Mouse (Mus musculus): ENCODE measurements around the gene Tspan10. TPM values are rescaled to one million over a fixed set of nuclear protein-coding genes. Genes with fewer than 3 reads are reported as not detected.

The Tspan10 gene
- total and polyA plus RNA-seq, 2 experiments from 2014 or later, result not detected

- peak overlapping the region; percentile 48; the same call in 1 of the 2 replicates for H3K27ac ChIP-seq (ENCODE audit: low read depth, low read length)
- 12% methylated on average over 3 of the region's 3 CpGs for WGBS
These were observed 50.4 kb downstream of the Tspan10 start for GRCm38 (mm10) chr11:120492878-120493203.

GRCm38 (mm10) chr11:120493351-120493750 lies 50.9 kb downstream of the Tspan10 start:
- Histone ChIP-seq H3K27me3 (ENCODE audit: insufficient read depth, low read length) (no peaks in the 10 kb centered on the region), H3K36me3 (ENCODE audit: insufficient read depth) (peaks cover 54% of the 10 kb centered on the region), H3K4me2 (ENCODE audit: low read depth) (peak overlapping the region; percentile 96), H3K9me3 (ENCODE audit: low read length) (no peaks in the 10 kb centered on the region), H3K27ac (ENCODE audit: low read depth, low read length) (peak overlapping the region; percentile 48; the same call in 1 of the 2 replicates), H3K4me3 (ENCODE audit: low read depth, low read length) (peak overlapping the region; percentile 62), H3K4me1 (ENCODE audit: insufficient read depth) (peaks cover 17% of the 10 kb centered on the region), H3K9ac (peak overlapping the region; percentile 68)
- WGBS, result 42% methylated on average over 3 of the region's 3 CpGs
- DNase-seq, result no peak
- ATAC-seq, result no peak
- no peak for TF ChIP-seq CTCF (IDR thresholded peaks at IDR 0.05; ENCODE audit: low read depth)

More at GRCm38 (mm10) chr11:120492878-120493203, 50.4 kb downstream of the Tspan10 start:
- Histone ChIP-seq H3K4me1 (ENCODE audit: insufficient read depth) (peaks cover 17% of the 10 kb centered on the region), H3K4me3 (ENCODE audit: low read depth, low read length) (peak overlapping the region; percentile 62), H3K27me3 (ENCODE audit: insufficient read depth, low read length) (no peaks in the 10 kb centered on the region), H3K4me2 (ENCODE audit: low read depth) (peak overlapping the region; percentile 96), H3K36me3 (ENCODE audit: insufficient read depth) (peaks cover 54% of the 10 kb centered on the region), H3K9ac (peak overlapping the region; percentile 68), H3K9me3 (ENCODE audit: low read length) (no peaks in the 10 kb centered on the region)
- no peak for DNase-seq
- no peak for TF ChIP-seq CTCF (IDR thresholded peaks at IDR 0.05; ENCODE audit: low read depth)
- no peak for ATAC-seq

- Histone ChIP-seq H3K9ac (no peak overlapping the region), H3K27ac (ENCODE audit: low read depth, low read length) (no peak overlapping the region), H3K4me3 (ENCODE audit: low read depth, low read length) (no peak overlapping the region), H3K36me3 (ENCODE audit: insufficient read depth) (peaks cover 52% of the 10 kb centered on the region), H3K4me2 (ENCODE audit: low read depth) (no peak overlapping the region), H3K9me3 (ENCODE audit: low read length) (no peaks in the 10 kb centered on the region), H3K27me3 (ENCODE audit: insufficient read depth, low read length) (no peaks in the 10 kb centered on the region), H3K4me1 (ENCODE audit: insufficient read depth) (peaks cover 17% of the 10 kb centered on the region)
- 85% methylated on average over 3 of the region's 3 CpGs for WGBS
- DNase-seq (no peak), ATAC-seq (no peak)
- TF ChIP-seq CTCF (IDR thresholded peaks at IDR 0.05; ENCODE audit: low read depth), result no peak
These were observed 51.5 kb downstream of the Tspan10 start for GRCm38 (mm10) chr11:120493911-120494310.

Other genes with a start within 250 kb of the Tspan10 start
- gene Bahcc1, start 209.7 kb upstream of the Tspan10 start, total RNA-seq (2014; rRNA removed), result 19.3 and 26.5 TPM in 2 replicates
- 3.9 and 6.5 TPM in 2 replicates for gene Bahcc1, start 209.7 kb upstream of the Tspan10 start, polyA plus RNA-seq (2015; fragmentation: Nextera tagmentation; extraction: Ambion mirVana)
- gene Actg1, start 94.1 kb upstream of the Tspan10 start, total RNA-seq (2014; rRNA removed), result 2,455 and 2,516 TPM in 2 replicates
- gene Actg1, start 94.1 kb upstream of the Tspan10 start, polyA plus RNA-seq (2015; fragmentation: Nextera tagmentation; extraction: Ambion mirVana), result 4,096 and 4,381 TPM in 2 replicates
- gene Fscn2, start 81.1 kb upstream of the Tspan10 start, total RNA-seq (2014; rRNA removed), result 0.29 TPM in 1 of 2 replicates, not detected in the other
- 1.9 and 2.0 TPM in 2 replicates for gene Fscn2, start 81.1 kb upstream of the Tspan10 start, polyA plus RNA-seq (2015; fragmentation: Nextera tagmentation; extraction: Ambion mirVana)
- 107 and 132 TPM in 2 replicates for gene Faap100, start 63.9 kb upstream of the Tspan10 start, total RNA-seq (2014; rRNA removed)
- 73.4 and 97.8 TPM in 2 replicates for gene Faap100, start 63.9 kb upstream of the Tspan10 start, polyA plus RNA-seq (2015; fragmentation: Nextera tagmentation; extraction: Ambion mirVana)
- 44.2 and 65.8 TPM in 2 replicates for gene Nploc4, start 4.9 kb upstream of the Tspan10 start, total RNA-seq (2014; rRNA removed)
- gene Nploc4, start 4.9 kb upstream of the Tspan10 start, polyA plus RNA-seq (2015; fragmentation: Nextera tagmentation; extraction: Ambion mirVana), result 23.1 and 28.6 TPM in 2 replicates
- gene Pde6g, start 10.9 kb downstream of the Tspan10 start, total RNA-seq (2014; rRNA removed), result 0.33 TPM in 1 of 2 replicates, not detected in the other
- gene Pde6g, start 10.9 kb downstream of the Tspan10 start, polyA plus RNA-seq (2015; fragmentation: Nextera tagmentation; extraction: Ambion mirVana), result 0.18 and 1.4 TPM in 2 replicates
- gene Oxld1, start 15.4 kb downstream of the Tspan10 start, total RNA-seq (2014; rRNA removed), result 9.9 and 15.2 TPM in 2 replicates
- gene Oxld1, start 15.4 kb downstream of the Tspan10 start, polyA plus RNA-seq (2015; fragmentation: Nextera tagmentation; extraction: Ambion mirVana), result 12.7 and 13.8 TPM in 2 replicates
- 18.1 and 21.0 TPM in 2 replicates for gene Ccdc137, start 15.5 kb downstream of the Tspan10 start, total RNA-seq (2014; rRNA removed)
- 13.6 and 15.4 TPM in 2 replicates for gene Ccdc137, start 15.5 kb downstream of the Tspan10 start, polyA plus RNA-seq (2015; fragmentation: Nextera tagmentation; extraction: Ambion mirVana)
- gene Arl16, start 25.0 kb downstream of the Tspan10 start, total RNA-seq (2014; rRNA removed), result 35.2 and 37.8 TPM in 2 replicates
- 40.3 and 56.4 TPM in 2 replicates for gene Arl16, start 25.0 kb downstream of the Tspan10 start, polyA plus RNA-seq (2015; fragmentation: Nextera tagmentation; extraction: Ambion mirVana)
- 42.6 and 49.9 TPM in 2 replicates for gene Mrpl12, start 42.0 kb downstream of the Tspan10 start, total RNA-seq (2014; rRNA removed)
- 143 and 179 TPM in 2 replicates for gene Mrpl12, start 42.0 kb downstream of the Tspan10 start, polyA plus RNA-seq (2015; fragmentation: Nextera tagmentation; extraction: Ambion mirVana)
- 20.9 and 22.8 TPM in 2 replicates for gene Slc25a10, start 49.2 kb downstream of the Tspan10 start, total RNA-seq (2014; rRNA removed)
- gene Slc25a10, start 49.2 kb downstream of the Tspan10 start, polyA plus RNA-seq (2015; fragmentation: Nextera tagmentation; extraction: Ambion mirVana), result 20.5 and 21.1 TPM in 2 replicates
- not detected in 2 replicates for gene Gcgr, start 88.1 kb downstream of the Tspan10 start, total RNA-seq (2014; rRNA removed)
- gene Gcgr, start 88.1 kb downstream of the Tspan10 start, polyA plus RNA-seq (2015; fragmentation: Nextera tagmentation; extraction: Ambion mirVana), result 0.09 and 0.22 TPM in 2 replicates
- gene Mcrip1, start 107.1 kb downstream of the Tspan10 start, total RNA-seq (2014; rRNA removed), result 103 and 105 TPM in 2 replicates
- gene Mcrip1, start 107.1 kb downstream of the Tspan10 start, polyA plus RNA-seq (2015; fragmentation: Nextera tagmentation; extraction: Ambion mirVana), result 261 and 275 TPM in 2 replicates
- gene Ppp1r27, start 108.5 kb downstream of the Tspan10 start, total RNA-seq (2014; rRNA removed), result not detected in 2 replicates
- not detected in 2 replicates for gene Ppp1r27, start 108.5 kb downstream of the Tspan10 start, polyA plus RNA-seq (2015; fragmentation: Nextera tagmentation; extraction: Ambion mirVana)
- 162 and 174 TPM in 2 replicates for gene P4hb, start 130.6 kb downstream of the Tspan10 start, total RNA-seq (2014; rRNA removed)
- 208 and 218 TPM in 2 replicates for gene P4hb, start 130.6 kb downstream of the Tspan10 start, polyA plus RNA-seq (2015; fragmentation: Nextera tagmentation; extraction: Ambion mirVana)
- gene Arhgdia, start 139.0 kb downstream of the Tspan10 start, total RNA-seq (2014; rRNA removed), result 214 and 237 TPM in 2 replicates
- 416 and 435 TPM in 2 replicates for gene Arhgdia, start 139.0 kb downstream of the Tspan10 start, polyA plus RNA-seq (2015; fragmentation: Nextera tagmentation; extraction: Ambion mirVana)
- gene Alyref, start 155.7 kb downstream of the Tspan10 start, total RNA-seq (2014; rRNA removed), result 99.8 and 111 TPM in 2 replicates
- gene Alyref, start 155.7 kb downstream of the Tspan10 start, polyA plus RNA-seq (2015; fragmentation: Nextera tagmentation; extraction: Ambion mirVana), result 207 and 238 TPM in 2 replicates
- gene Anapc11, start 155.8 kb downstream of the Tspan10 start, total RNA-seq (2014; rRNA removed), result 54.2 and 64.2 TPM in 2 replicates
- gene Anapc11, start 155.8 kb downstream of the Tspan10 start, polyA plus RNA-seq (2015; fragmentation: Nextera tagmentation; extraction: Ambion mirVana), result 207 and 226 TPM in 2 replicates
- gene Npb, start 165.8 kb downstream of the Tspan10 start, total RNA-seq (2014; rRNA removed), result not detected in 2 replicates
- gene Npb, start 165.8 kb downstream of the Tspan10 start, polyA plus RNA-seq (2015; fragmentation: Nextera tagmentation; extraction: Ambion mirVana), result 0.42 and 0.80 TPM in 2 replicates
- 102 and 129 TPM in 2 replicates for gene Pcyt2, start 175.3 kb downstream of the Tspan10 start, total RNA-seq (2014; rRNA removed)
- gene Pcyt2, start 175.3 kb downstream of the Tspan10 start, polyA plus RNA-seq (2015; fragmentation: Nextera tagmentation; extraction: Ambion mirVana), result 107 and 117 TPM in 2 replicates
- 48.7 and 51.8 TPM in 2 replicates for gene Sirt7, start 182.6 kb downstream of the Tspan10 start, total RNA-seq (2014; rRNA removed)
- 37.4 and 40.7 TPM in 2 replicates for gene Sirt7, start 182.6 kb downstream of the Tspan10 start, polyA plus RNA-seq (2015; fragmentation: Nextera tagmentation; extraction: Ambion mirVana)
- gene Mafg, start 191.0 kb downstream of the Tspan10 start, total RNA-seq (2014; rRNA removed), result 37.5 and 40.1 TPM in 2 replicates
- gene Mafg, start 191.0 kb downstream of the Tspan10 start, polyA plus RNA-seq (2015; fragmentation: Nextera tagmentation; extraction: Ambion mirVana), result 24.6 and 39.7 TPM in 2 replicates
- 8.7 and 13.8 TPM in 2 replicates for gene Pycr1, start 201.1 kb downstream of the Tspan10 start, total RNA-seq (2014; rRNA removed)
- gene Pycr1, start 201.1 kb downstream of the Tspan10 start, polyA plus RNA-seq (2015; fragmentation: Nextera tagmentation; extraction: Ambion mirVana), result 19.5 and 23.0 TPM in 2 replicates
- gene Myadml2, start 205.5 kb downstream of the Tspan10 start, total RNA-seq (2014; rRNA removed), result 1.1 and 3.2 TPM in 2 replicates
- 1.3 and 1.5 TPM in 2 replicates for gene Myadml2, start 205.5 kb downstream of the Tspan10 start, polyA plus RNA-seq (2015; fragmentation: Nextera tagmentation; extraction: Ambion mirVana)
- gene Notum, start 218.5 kb downstream of the Tspan10 start, total RNA-seq (2014; rRNA removed), result 5.5 and 5.9 TPM in 2 replicates
- 3.6 and 4.9 TPM in 2 replicates for gene Notum, start 218.5 kb downstream of the Tspan10 start, polyA plus RNA-seq (2015; fragmentation: Nextera tagmentation; extraction: Ambion mirVana)
- gene Aspscr1, start 230.3 kb downstream of the Tspan10 start, total RNA-seq (2014; rRNA removed), result 97.7 and 102 TPM in 2 replicates
- 137 and 139 TPM in 2 replicates for gene Aspscr1, start 230.3 kb downstream of the Tspan10 start, polyA plus RNA-seq (2015; fragmentation: Nextera tagmentation; extraction: Ambion mirVana)